Mouse (Mus musculus) megakaryocyte, embryonic 14.5 days (primary cell): ENCODE data around the gene Ndufaf7.

Source experiments
- FLI1 ChIP-seq: IDR thresholded peaks from 2 replicates; pipeline ENCODE4 v1.6.1; 2012; ENCODE audit warnings: low read length, inconsistent platforms, mixed read lengths
- GATA1 ChIP-seq: IDR thresholded peaks from 3 replicates; pipeline ENCODE4 v1.6.1; 2012; ENCODE audit warnings: mixed read lengths, low read length, inconsistent platforms, borderline replicate concordance

GRCm38 (mm10) chr17:78983736-78984135, 46.8 kb downstream of the Ndufaf7 start:
- TF ChIP-seq GATA1 (no peak), FLI1 (no peak)
